Mouse (Mus musculus) thymus, postnatal 0 days (tissue): ENCODE measurements around the gene Rps6kc1. TPM values are rescaled to one million over a fixed set of nuclear protein-coding genes. Genes with fewer than 3 reads are reported as not detected.

Experiments used
- polyA plus RNA-seq: library from polyadenylated mRNA; unstranded; fragments of >200 nt; fragmentation: Nextera tagmentation; extraction: Ambion mirVana; gene quantifications from 2 replicates; pipeline ENCODE4 v1.2.1, GENCODE M21; 2015

The Rps6kc1 gene
- polyA plus RNA-seq, 1 experiment from 2014 or later: 7.3 TPM

Other genes with a start within 250 kb of the Rps6kc1 start
- 59.4 and 63.9 TPM in 2 replicates for gene Angel2, start 13.3 kb upstream of the Rps6kc1 start, polyA plus RNA-seq
- 7.4 and 8.9 TPM in 2 replicates for gene Vash2, start 67.5 kb upstream of the Rps6kc1 start, polyA plus RNA-seq
- gene Flvcr1, start 114.4 kb upstream of the Rps6kc1 start, polyA plus RNA-seq: 9.3 and 13.5 TPM in 2 replicates
- not detected in 2 replicates for gene Spata45, start 124.9 kb upstream of the Rps6kc1 start, polyA plus RNA-seq
- gene Tatdn3, start 151.2 kb upstream of the Rps6kc1 start, polyA plus RNA-seq: 12.0 and 14.0 TPM in 2 replicates
- 20.3 and 20.4 TPM in 2 replicates for gene Nsl1, start 151.2 kb upstream of the Rps6kc1 start, polyA plus RNA-seq
- gene Batf3, start 186.1 kb upstream of the Rps6kc1 start, polyA plus RNA-seq: 3.2 and 3.6 TPM in 2 replicates